Mouse (Mus musculus) adrenal gland, postnatal 36 days (tissue): ENCODE data around the gene Bcat2. TPM values are rescaled to one million over a fixed set of nuclear protein-coding genes. Genes with fewer than 3 reads are reported as not detected.

ENCODE experiments used
- DNase-seq, 2 experiments: peaks; one replicate each; pipeline ENCODE4 v3.0.0; 2021; ENCODE audit warnings: mixed read lengths in 1 of 2
- total RNA-seq, 2 experiments: library from RNA; stranded (reverse); gene quantifications; 2 replicates each; pipeline ENCODE4 v1.2.3; 2021

The Bcat2 gene
- total RNA-seq, 2 experiments from 2014 or later = 165 to 289 TPM

DNA sequence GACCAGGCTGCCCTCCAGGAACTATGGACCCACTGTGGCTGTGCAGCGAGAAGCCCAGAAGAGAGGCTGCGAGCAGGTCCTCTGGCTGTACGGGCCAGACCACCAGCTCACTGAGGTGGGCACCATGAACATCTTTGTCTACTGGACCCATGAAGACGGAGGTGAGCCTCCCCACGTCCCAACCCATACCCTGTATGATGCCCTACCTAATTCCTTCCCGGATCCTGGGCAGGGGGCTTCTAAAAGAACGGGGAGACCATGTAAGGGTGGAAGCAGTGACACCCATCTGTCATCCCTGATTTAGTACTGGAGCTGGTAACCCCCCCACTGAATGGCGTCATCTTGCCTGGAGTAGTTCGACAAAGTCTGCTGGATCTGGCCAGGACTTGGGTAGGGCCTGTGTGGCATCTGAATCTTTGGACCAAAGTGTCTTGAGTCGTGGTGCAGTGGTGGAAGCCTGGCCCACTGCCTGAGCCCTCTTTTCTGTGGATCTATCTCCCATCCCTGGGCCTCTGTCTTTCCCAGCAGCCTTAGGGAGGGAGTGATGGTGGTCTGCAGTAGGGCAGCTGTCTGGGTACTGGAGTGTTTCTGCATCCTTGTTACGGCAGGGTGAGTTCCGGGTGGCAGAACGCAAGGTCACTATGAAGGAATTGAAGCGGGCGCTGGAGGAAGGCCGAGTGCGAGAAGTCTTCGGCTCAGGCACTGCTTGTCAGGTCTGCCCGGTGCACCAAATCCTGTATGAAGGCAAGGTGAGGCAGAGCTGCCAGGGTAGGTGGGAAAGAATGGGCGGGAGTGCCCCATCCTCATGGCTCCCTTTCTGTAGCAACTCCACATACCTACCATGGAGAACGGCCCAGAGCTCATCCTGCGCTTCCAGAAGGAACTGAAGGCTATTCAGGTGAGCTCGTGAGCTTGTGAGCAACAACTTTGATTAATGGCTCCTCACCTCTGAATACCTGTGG is 18.0 kb downstream of the Bcat2 start:
- no peak for DNase-seq

DNA sequence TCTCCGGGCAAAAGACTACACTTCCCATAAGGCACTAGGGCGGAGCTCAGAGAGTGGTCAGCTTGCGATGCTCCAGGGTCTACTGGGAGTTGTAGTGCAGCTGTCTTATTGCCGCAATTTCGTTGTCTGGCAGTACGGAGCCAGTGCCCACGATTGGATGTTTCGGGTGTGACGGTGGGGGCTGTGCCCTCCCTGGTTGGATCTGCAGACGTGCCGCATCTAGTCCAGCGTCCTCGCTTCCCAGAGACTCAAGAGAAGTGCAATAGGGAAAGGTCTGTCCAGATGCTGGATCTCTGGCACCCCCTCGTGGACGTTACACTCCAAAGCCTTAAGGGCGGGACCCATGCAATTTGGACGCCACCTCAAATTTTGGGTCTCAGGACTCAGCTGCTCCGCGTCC is 19.2 kb downstream of the Bcat2 start:
- DNase-seq = peak; percentile 94

DNA sequence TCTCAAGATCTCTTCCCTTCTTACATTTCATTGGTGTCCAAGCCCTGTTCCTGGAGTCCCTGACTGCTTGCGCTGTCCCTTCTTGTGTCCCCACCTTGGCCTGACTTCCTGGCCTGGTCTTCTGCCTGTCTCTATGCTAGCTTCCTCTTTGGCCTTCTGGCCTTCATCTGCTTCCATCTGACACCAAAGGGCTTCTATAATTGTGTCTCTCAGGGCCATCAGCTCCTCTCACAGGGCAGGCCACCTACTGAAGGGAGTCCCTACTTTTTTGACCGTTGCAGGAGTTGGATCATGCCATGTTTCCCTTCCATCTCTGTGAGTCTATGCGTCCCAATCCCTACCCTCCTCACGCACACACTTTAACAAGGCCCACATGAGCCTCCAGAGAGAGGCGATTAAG is 19.9 kb downstream of the Bcat2 start:
- DNase-seq = no peak

DNA sequence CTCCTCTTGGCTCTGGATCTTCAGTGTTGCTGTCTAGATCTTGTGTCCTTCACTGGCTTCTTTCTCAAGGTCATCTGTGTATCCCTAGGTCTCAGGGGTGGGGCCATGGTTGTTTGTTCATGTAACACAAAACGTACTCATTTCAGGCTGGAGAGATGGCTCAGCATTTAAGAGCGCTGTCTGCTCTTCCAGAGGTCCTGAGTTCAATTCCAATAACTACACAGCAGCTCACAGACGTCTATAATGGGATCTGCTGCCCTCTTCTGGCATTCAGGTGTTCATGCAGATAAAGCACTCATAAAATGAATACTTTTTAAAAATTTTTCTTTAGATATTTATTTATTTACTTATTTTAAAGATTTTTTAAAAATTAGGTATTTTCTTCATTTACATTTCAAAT is 20.9 kb downstream of the Bcat2 start:
- DNase-seq = no peak

DNA sequence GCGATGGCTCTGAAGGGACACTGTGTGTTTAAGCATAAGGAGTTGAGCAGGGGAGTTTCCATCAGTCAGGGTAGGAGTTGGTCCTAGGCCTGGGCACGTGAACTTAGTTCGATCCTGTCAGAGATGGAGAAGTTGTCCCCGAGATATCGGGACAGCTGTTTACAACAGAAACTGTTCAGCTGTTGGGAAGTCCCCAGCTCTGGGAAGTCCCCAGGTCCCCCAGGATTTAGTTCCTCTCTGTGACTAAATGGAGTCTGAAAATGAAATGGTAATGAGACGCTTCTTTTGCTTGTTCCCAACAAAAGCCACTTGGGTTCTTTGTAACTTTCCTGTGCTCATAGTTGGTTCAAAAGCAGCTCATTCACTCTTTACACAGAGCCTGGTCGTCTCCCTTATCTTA is 21.9 kb downstream of the Bcat2 start:
- DNase-seq = no peak

DNA sequence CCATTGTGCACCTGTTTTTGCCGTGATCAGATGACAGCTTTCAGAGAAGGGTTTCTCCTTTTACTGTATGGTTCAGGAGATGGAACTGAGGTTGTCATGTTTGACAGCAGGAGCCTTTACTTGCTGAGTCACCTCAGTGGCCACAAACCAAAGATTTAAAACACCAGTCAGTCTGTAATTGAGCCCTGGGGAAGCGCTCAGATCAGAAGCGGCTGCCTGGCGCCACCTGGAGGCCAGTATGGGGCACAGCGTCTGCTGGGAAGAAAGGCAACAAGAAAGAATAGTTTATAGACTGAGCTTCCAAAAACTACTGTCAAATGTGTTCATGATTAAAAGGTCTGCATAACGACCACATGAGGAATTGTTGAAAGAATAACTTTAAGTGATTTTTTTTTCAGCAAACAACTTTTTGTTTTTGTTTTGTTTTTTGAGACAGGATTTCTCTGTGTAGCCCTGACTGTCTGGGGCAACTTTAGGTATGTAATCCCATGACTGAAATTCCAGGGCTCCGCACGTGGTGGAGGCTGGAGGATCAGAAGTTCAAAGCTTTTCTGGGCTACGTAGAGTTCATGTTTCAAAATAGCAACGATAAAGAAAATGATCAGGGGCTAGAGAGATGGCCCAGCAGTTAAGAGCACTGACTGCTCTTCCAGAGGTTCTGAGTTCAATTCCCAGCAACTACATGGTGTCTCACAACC is 23.3 kb downstream of the Bcat2 start:
- peak; percentile 80 to 85 for DNase-seq

DNA sequence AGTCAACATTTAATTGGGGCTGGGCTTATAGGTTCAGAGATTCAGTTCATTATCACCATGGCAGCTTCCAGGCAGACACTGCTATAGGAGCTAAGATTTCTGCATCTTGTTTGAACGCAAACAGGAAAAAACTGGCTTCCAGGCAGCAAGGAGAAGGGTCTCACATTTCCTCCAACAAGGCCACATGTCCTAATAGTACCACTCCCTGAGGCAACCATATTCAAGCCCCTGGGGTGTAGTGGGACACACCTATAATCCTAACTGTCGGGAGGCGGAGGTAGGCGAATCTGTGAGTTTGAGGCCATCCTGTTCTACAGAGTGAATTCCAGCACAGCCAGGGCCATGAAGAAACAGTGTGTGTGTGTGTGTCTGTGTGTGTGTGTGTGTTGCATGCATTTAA is 25.2 kb downstream of the Bcat2 start:
- DNase-seq = no peak

DNA sequence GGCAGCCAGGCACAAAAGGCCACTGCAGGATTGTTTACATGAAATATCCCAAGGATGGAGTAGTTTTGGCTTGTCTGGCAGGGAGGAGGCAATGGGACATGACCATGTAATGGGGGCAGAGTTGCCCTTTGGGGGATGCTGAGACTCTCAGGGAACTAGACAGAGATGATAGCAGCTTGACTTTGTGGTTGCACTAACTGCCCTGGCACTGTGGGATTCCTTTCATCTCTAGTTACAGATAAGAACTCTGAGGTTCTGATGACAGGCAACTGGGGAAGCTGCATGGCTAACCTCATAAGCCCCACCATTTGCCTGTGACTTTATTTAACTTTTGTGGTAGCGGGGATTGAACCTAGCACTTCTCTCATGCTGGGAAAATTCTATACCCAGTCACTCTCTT is 26.2 kb downstream of the Bcat2 start:
- no peak for DNase-seq

DNA sequence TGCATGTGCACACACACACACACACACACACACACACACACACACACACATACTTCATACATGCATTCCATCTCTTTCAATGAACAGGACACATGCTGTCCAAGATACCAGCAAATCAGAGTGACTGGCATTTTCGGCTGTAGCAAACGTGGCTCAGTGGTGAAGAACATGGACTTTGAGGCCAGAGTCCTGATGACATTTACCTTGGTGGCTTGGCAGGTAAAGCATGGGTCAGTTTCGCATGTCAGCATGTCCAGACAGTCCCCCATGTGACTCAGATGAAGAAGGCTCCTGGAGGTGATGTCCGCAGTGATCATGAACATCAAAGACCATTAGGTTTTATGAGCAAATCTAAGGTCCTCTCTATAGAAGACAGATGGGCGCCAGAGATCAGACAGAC is 27.1 kb downstream of the Bcat2 start:
- DNase-seq = no peak

DNA sequence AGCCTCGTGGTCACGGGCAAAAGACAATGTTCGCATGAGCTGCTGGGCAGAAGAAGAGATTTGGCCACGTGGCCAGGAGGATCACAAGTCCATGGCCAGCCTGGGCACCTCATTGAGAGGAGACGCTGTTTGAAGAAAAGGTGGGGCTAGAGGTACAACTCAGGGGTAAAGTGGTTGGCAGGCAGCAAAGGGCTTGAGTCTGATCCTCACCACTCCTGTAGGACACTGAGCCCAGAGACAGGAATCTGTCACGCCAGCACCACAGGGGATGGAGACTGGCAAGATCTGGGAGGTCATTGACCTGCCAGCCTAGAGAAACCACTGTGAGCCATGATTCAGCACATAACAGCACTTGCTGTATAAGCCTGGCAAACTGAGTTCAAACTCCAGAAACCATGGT is 27.6 kb downstream of the Bcat2 start:
- DNase-seq = no peak

DNA sequence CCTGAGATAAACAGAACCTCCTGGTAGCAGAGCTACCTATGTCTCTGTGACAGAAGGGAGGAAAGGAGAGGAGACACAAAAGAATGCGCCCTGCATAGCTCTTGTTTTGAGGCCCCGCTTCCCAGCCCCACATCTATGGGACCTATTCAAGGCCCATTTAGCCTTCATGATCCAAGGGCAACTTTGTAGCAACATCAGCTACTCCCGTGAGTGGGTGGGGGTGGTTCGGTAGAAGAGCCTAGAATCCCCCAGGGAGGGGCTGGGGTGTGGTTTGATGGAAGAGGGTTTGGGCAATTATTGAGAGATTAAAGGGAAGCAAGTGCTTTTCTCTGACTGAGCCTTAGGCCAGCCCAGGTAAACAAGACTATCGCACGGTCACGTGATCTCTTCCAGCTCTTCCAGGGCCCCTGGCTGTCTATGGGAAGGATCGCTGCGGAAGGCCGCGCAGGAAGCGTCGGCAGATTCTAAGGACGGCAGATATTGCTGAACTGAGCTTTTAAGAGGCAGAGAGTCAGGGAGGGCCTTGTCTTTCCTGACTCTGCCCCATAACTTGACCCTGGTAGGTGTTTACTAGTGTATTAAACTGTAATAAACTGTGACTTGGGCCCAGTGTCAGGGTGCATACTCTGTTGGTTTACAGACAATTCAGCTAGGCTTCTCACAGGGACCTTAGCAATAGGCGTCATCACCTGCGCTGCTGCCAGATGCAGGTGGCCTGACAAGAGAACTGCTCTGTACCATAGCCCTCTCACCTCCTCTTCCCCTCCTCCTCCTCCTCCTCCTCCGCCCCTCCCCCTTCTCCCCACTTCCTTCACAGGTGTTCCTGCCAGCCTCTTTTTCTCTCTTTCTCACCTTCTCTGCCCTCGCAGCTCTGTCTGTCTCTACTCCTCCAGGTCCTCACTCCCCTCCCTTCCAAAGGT is 29.3 kb downstream of the Bcat2 start:
- DNase-seq = no peak

DNA sequence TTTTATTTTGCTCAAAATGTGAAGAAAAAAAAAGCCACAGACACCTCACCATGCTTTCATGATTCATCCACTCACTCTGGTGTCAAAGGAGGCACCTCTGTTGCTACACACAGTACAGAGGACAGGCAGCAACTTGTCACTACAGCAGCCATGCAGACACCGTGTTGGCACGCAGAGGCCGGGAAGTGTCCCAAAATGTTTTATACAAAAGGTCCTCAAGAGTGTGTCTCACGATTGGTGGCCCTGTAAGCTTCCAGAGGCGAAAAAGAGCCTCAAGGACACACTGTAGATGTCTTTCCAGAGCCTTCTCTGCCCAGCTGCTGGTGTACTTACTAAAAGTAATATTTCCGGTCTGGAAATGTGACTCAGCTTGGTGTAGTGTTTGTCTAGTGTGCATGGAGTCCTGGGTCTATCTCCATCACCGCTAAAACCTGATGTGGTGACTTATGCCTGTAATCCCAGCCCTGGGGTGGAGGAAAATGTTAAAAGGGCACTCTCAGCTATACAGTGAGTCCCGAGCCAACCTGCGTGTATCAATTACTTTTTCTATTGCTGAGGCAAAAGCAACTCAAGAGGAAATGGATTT is 35.8 kb downstream of the Bcat2 start:
- DNase-seq = peak; percentile 50 to 53

DNA sequence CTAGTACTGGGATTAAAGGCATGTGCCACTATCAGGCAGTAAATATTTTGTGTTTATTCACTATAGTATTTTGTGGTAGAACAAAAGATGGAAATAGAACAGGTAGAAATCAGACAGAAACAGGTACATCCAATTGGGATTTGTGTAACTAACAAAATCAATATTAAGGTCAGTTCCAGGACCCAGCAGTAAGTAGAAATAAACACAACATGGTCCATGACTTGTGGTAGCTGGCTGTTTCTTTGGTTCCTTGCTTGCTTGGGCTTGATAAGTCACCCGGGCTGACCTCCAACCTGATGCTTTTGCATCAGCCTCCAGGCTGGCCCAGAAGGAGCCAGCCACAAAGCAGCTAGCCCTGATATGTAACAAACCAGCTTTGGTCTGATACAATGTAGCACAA is 39.6 kb downstream of the Bcat2 start:
- DNase-seq = no peak

DNA sequence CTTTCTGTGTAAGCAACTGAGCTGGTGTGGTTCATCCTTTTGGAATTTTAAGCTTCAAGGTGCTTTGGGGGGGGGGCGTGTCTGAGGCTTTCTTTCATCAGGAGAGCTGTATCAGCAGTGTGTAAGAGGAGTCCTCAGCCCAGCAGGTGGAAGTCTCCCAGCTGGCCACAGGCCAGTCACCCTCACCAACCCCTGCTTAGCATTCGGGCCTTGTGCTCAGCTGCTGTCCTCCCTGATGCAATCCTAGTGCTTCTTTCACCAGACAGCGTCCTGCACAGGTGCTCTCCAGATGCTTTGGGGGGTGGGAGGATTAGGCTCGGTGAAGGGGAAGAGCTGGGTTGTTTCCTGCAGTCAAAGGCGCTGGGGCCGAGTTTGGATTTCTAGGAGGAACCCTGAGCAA is 46.3 kb downstream of the Bcat2 start:
- DNase-seq = no peak

DNA sequence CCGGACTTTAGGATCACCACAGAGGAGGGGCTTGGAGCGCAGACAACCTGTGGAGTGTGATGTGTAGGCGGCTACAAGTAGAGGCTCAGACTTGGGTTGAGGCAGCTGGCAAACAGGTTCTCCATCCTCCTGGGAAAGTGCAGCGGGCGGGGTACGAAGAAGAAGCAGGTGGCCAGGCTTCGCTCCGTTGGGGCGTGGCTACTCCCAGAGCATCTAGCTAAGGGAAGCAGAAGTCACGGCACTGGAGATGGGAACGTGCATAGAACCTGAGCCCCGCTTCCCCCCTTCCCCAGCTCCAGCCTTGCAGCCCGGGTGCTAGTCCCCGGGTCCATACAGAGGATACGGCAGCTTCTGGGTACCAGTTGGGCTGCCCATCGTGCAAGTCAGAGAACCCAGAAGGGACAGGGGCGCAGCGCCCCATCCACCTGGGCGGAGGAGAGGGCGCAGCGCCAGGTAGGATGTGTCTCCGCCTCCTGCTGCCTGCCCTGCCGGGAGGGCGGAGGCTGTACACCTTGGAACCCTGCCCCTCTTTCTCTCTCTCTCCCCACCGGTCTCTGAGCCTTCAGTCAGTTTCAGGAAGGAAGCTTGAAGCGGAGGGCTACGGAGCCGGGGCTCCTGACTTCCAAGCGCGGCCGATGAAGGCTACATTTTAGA is 47.2 kb downstream of the Bcat2 start, which contains the start of gene Fut1:
TSS of gene Fut1 (plus strand) at position 248 of the 654 bp plus-strand sequence.
- DNase-seq = no peak

DNA sequence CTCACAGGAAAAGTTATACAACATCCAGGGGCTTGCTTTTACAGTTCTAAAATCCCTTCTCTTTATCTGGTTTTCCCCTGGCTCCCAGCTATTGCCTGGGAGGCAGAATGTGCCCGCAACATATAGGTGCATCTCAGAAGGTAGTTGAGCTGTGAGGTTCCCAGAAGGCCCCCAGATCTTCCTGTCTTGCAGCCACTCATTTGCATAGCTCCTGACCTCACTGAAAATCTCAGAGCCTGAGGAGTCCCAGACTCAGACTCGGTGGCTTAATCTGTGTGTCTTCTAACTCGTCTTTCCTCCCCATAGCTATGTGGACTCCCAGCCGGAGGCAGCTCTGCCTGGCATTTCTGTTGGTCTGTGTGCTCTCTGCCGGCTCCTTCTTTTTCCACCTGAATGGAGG is 48.4 kb downstream of the Bcat2 start:
- no peak for DNase-seq

DNA sequence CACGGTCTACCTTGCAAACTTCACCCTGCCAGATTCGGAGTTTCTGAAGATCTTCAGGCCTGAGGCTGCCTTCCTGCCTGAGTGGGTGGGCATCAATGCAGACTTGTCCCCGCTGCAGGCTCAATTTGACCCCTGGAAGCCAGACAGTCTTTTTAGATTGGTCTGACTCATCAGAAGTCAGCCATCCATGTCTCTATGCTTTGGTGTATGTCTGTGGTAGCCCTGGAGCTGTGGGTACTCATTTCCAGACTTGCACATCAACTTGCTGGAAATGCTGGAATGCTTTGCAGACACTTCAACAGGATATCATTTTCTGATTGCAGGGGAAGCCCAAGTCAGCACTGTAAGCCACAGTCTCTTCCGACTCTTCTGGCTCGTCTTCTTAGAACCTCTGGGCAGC is 49.6 kb downstream of the Bcat2 start:
- DNase-seq = no peak

DNA sequence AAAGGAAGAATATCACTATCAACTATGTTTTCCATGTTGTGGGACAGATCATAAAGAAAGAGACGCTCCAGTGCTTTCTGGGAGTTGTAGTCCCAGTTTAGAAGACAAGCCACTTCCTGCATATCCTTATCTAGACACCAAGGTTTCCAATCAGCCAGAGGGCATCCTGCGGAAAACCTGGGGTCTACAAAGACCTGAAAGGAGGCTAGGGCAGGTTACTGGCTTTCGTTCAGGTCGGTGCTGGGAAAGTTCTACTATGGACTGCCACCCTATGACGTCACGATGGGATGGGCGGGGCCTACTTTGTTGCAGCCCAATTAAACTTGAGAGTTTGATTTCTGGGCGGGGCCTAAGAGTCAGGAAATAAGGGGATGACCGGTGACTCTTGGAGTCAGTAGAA is 51.5 kb downstream of the Bcat2 start, which contains the start of gene Izumo1:
TSS of gene Izumo1 (plus strand) at position 369 of the 400 bp plus-strand sequence.
- DNase-seq = peak; percentile 44 to 55

DNA sequence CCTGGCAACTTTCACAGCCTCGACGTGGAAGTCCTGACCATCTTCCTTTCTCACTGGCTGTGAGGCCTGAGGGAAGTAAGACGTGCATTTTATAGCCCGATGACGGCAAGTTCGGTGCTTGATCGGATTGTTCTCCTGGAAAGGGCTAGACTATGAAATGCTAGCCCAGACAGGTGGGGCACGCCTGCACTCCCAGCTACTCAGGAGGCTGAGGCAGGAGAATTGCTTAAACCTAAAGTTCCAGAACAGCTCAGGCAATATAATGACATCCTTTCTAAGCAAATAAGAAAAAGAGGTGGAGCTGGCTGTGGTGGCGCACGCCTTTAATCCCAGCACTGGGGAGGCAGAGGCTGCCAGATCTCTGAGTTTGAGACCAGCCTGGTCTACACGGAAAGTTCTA is 53.6 kb downstream of the Bcat2 start:
- no peak for DNase-seq

DNA sequence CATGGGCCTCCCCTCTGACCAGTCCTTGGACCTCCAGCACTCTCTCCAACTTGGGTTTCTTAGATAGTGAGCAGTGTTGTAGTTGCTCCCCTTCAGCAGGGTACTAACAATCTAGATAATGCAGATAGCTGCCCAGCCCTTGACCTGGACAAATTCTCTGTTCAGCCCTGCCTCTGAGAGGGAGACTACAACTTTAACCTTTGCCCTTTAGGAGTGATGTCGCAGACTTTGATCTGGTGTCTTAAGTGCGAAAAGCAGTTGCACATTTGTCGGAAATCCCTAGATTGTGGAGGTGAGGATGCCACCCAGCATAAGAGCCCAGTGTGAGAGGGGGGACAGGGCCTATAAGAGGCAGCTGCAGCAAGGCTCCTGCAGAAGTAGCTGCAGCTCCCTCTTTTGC is 54.8 kb downstream of the Bcat2 start:
- no peak for DNase-seq

DNA sequence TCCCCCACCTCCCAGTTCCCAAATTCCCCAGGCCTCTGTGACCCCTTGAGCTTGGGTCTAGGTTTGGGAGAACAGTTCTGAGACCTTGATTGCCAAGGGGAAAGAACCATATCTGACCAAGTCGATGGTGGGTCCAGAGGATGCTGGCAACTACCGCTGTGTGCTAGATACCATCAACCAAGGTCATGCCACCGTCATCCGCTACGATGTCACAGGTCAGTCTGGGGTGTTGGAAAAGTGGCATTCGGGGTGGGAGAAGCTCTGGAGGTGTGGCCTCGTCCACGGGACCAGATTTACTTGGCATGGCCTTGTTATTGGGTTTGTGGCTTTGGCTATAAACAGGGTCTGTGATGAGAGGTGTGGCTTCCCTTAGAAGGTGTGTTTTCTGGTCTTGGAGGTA is 55.5 kb downstream of the Bcat2 start:
- no peak for DNase-seq
